Mouse (Mus musculus) hindbrain, embryonic 10.5 days (tissue): ENCODE data around the gene Dpm2. TPM values are rescaled to one million over a fixed set of nuclear protein-coding genes. Genes with fewer than 3 reads are reported as not detected.

Source experiments
- DNase-seq: peaks from one replicate; pipeline ENCODE4 v3.0.0-alpha.2; 2017; ENCODE audit warnings: low spot score
- H3K27ac ChIP-seq: fragments of 300-500 bp; sonication (generic); 2 replicates; pipeline ENCODE4 v1.5.1; 2016; ENCODE audit warnings: mild to moderate bottlenecking, moderate library complexity
- H3K27me3 ChIP-seq: fragments of 300-500 bp; sonication (generic); 2 replicates; pipeline ENCODE4 v1.6.1; 2016; ENCODE audit warnings: mild to moderate bottlenecking; ENCODE audit not compliant: poor library complexity, insufficient read depth, severe bottlenecking
- H3K36me3 ChIP-seq: fragments of 300-500 bp; sonication (generic); 2 replicates; pipeline ENCODE4 v1.6.1; 2016; ENCODE audit warnings: mild to moderate bottlenecking, moderate library complexity
- H3K4me1 ChIP-seq: fragments of 300-500 bp; sonication (generic); replicated peaks from 2 replicates; pipeline ENCODE4 v1.6.1; 2016; ENCODE audit warnings: mild to moderate bottlenecking
- H3K4me3 ChIP-seq: fragments of 300-500 bp; sonication (generic); 2 replicates; pipeline ENCODE4 v1.5.1; 2016; ENCODE audit warnings: mild to moderate bottlenecking, moderate library complexity
- H3K9me3 ChIP-seq: fragments of 300-500 bp; sonication (generic); 2 replicates; pipeline ENCODE4 v1.6.1; 2016; ENCODE audit warnings: mild to moderate bottlenecking, moderate library complexity
- WGBS: fragments of 180-500 bp; shearing (Covaris S2); methylation state at CpG from one replicate; pipeline ENCODE4 v1.1.7; 2016; 5-methylcytosine and 5-hydroxymethylcytosine counted together
- polyA plus RNA-seq: library from polyadenylated mRNA; unstranded; fragments of >200 nt; fragmentation: Nextera tagmentation; extraction: Ambion mirVana; gene quantifications from 2 replicates; pipeline ENCODE4 v1.2.1, GENCODE M21; 2016

Gene Dpm2
- 116 and 131 TPM in 2 replicates for polyA plus RNA-seq

GRCm38 (mm10) chr2:32570698-32571494 is at the start of gene Dpm2:
Gene Dpm2, plus strand, starts transcription at chr2:32570858.
- H3K36me3 ChIP-seq, result peaks cover 43% of the 10 kb centered on the region
- H3K27ac ChIP-seq, result peak within 1 kb of the TSS; percentile 82
- H3K4me3 ChIP-seq, result peak within 1 kb of the TSS; percentile 78
- peaks cover 23% of the 10 kb centered on the region for H3K4me1 ChIP-seq
- H3K27me3 ChIP-seq, result peaks cover 2% of the 10 kb centered on the region
- H3K9me3 ChIP-seq, result no peaks in the 10 kb centered on the region
- WGBS, result 3% methylated on average over 36 of the region's 36 CpGs
- DNase-seq, result peak; percentile 87

- H3K36me3 ChIP-seq, result no peaks in the 10 kb centered on the region
- H3K4me3 ChIP-seq, result no peak overlapping the region
- DNase-seq, result no peak
- H3K27me3 ChIP-seq, result no peaks in the 10 kb centered on the region
- H3K9me3 ChIP-seq, result no peaks in the 10 kb centered on the region
- WGBS, result 89% methylated on average over 13 of the region's 13 CpGs
- peaks cover 7% of the 10 kb centered on the region for H3K4me1 ChIP-seq
- no peak overlapping the region for H3K27ac ChIP-seq
Measured at GRCm38 (mm10) chr2:32524536-32525031, 46.1 kb upstream of the Dpm2 start.

- no peak for DNase-seq
- H3K4me3 ChIP-seq, result no peak overlapping the region
- WGBS, result 86% methylated on average over 12 of the region's 12 CpGs
- no peak overlapping the region for H3K27ac ChIP-seq
- no peaks in the 10 kb centered on the region for H3K9me3 ChIP-seq
- H3K36me3 ChIP-seq, result no peaks in the 10 kb centered on the region
- peaks cover 7% of the 10 kb centered on the region for H3K4me1 ChIP-seq
- no peaks in the 10 kb centered on the region for H3K27me3 ChIP-seq
Measured at GRCm38 (mm10) chr2:32525816-32526215, 44.8 kb upstream of the Dpm2 start.

GRCm38 (mm10) chr2:32527468-32527966 is 43.1 kb upstream of the Dpm2 start:
- no peak for DNase-seq

GRCm38 (mm10) chr2:32528326-32528725 is 42.3 kb upstream of the Dpm2 start:
- Histone ChIP-seq H3K4me1 (peaks cover 14% of the 10 kb centered on the region), H3K9me3 (no peaks in the 10 kb centered on the region), H3K36me3 (no peaks in the 10 kb centered on the region), H3K27ac (no peak overlapping the region), H3K4me3 (no peak overlapping the region), H3K27me3 (no peaks in the 10 kb centered on the region)
- WGBS, result 100% methylated on average over 1 of the region's 1 CpGs
- no peak for DNase-seq

More at GRCm38 (mm10) chr2:32527468-32527966, 43.1 kb upstream of the Dpm2 start:
- Histone ChIP-seq H3K36me3 (no peaks in the 10 kb centered on the region), H3K27ac (no peak overlapping the region), H3K27me3 (no peaks in the 10 kb centered on the region), H3K4me3 (no peak overlapping the region), H3K4me1 (peaks cover 11% of the 10 kb centered on the region), H3K9me3 (no peaks in the 10 kb centered on the region)
- 70% methylated on average over 14 of the region's 14 CpGs for WGBS

GRCm38 (mm10) chr2:32530479-32530878 is 40.2 kb upstream of the Dpm2 start:
- Histone ChIP-seq H3K27me3 (no peaks in the 10 kb centered on the region), H3K9me3 (no peaks in the 10 kb centered on the region), H3K27ac (no peak overlapping the region), H3K36me3 (no peaks in the 10 kb centered on the region), H3K4me1 (peaks cover 30% of the 10 kb centered on the region), H3K4me3 (no peak overlapping the region)
- no peak for DNase-seq
- 90% methylated on average over 2 of the region's 2 CpGs for WGBS

GRCm38 (mm10) chr2:32533163-32533562 is 37.5 kb upstream of the Dpm2 start:
- DNase-seq, result no peak
- WGBS, result 89% methylated on average over 2 of the region's 2 CpGs
- H3K27ac ChIP-seq, result 0 out of 2 replicates have a peak overlapping the region, but pooled peaks have one; percentile 94
- no peaks in the 10 kb centered on the region for H3K9me3 ChIP-seq
- H3K4me1 ChIP-seq, result peaks cover 53% of the 10 kb centered on the region
- H3K4me3 ChIP-seq, result no peak overlapping the region
- no peaks in the 10 kb centered on the region for H3K27me3 ChIP-seq
- no peaks in the 10 kb centered on the region for H3K36me3 ChIP-seq

- peaks cover 64% of the 10 kb centered on the region for H3K4me1 ChIP-seq
- no peaks in the 10 kb centered on the region for H3K36me3 ChIP-seq
- peak overlapping the region; percentile 94 for H3K27ac ChIP-seq
- H3K4me3 ChIP-seq, result peak overlapping the region; percentile 75
- peak; percentile 70 for DNase-seq
- no peaks in the 10 kb centered on the region for H3K27me3 ChIP-seq
- H3K9me3 ChIP-seq, result no peaks in the 10 kb centered on the region
- 12% methylated on average over 13 of the region's 13 CpGs for WGBS
Measured at GRCm38 (mm10) chr2:32534061-32534732, 36.5 kb upstream of the Dpm2 start.

- H3K4me3 ChIP-seq, result peak within 1 kb of the TSS; percentile 75
- peaks cover 71% of the 10 kb centered on the region for H3K4me1 ChIP-seq
- DNase-seq, result peak; percentile 100
- H3K36me3 ChIP-seq, result no peaks in the 10 kb centered on the region
- H3K9me3 ChIP-seq, result no peaks in the 10 kb centered on the region
- no peaks in the 10 kb centered on the region for H3K27me3 ChIP-seq
- WGBS, result under 1% methylated on average over 67 of the region's 67 CpGs
- H3K27ac ChIP-seq, result peak within 1 kb of the TSS; percentile 94
Measured at GRCm38 (mm10) chr2:32534733-32535471, 35.8 kb upstream of the Dpm2 start, which contains the start of gene Fam102a. Gene Fam102a, plus strand, starts transcription at chr2:32535332.

- peak overlapping the region; percentile 75 for H3K4me3 ChIP-seq
- DNase-seq, result no peak
- H3K27ac ChIP-seq, result peak overlapping the region; percentile 94
- no peaks in the 10 kb centered on the region for H3K27me3 ChIP-seq
- H3K36me3 ChIP-seq, result no peaks in the 10 kb centered on the region
- H3K9me3 ChIP-seq, result no peaks in the 10 kb centered on the region
- H3K4me1 ChIP-seq, result peaks cover 77% of the 10 kb centered on the region
- under 1% methylated on average over 56 of the region's 56 CpGs for WGBS
Measured at GRCm38 (mm10) chr2:32535501-32535991, 35.1 kb upstream of the Dpm2 start.

- Histone ChIP-seq H3K9me3 (no peaks in the 10 kb centered on the region), H3K4me3 (peak overlapping the region; percentile 75), H3K4me1 (peaks cover 83% of the 10 kb centered on the region), H3K27me3 (no peaks in the 10 kb centered on the region), H3K27ac (peak overlapping the region; percentile 94), H3K36me3 (no peaks in the 10 kb centered on the region)
- 1% methylated on average over 14 of the region's 14 CpGs for WGBS
- DNase-seq, result peak; percentile 29
Measured at GRCm38 (mm10) chr2:32536086-32536633, 34.5 kb upstream of the Dpm2 start.
